Mouse (Mus musculus) adrenal gland, adult 8-10 months (tissue): Measurements from ENCODE around the gene Mvb12b. TPM values are rescaled to one million over a fixed set of nuclear protein-coding genes. Genes with fewer than 3 reads are reported as not detected.

Experiments
- DNase-seq: peaks from one replicate; pipeline ENCODE4 v3.0.0; 2022
- total RNA-seq, 4 experiments: library from RNA; stranded (reverse); gene quantifications; 2 replicates each; pipeline ENCODE4 v1.2.4; 2022

Mvb12b gene
- total RNA-seq, 4 experiments from 2014 or later, result 20.3 to 35.9 (median 24.1) TPM

- no peak for DNase-seq
These were observed 168.2 kb downstream of the Mvb12b start for GRCm38 (mm10) chr2:33719339-33720066.

- DNase-seq, result no peak
These were observed 169.2 kb downstream of the Mvb12b start for GRCm38 (mm10) chr2:33718561-33718960.

- no peak for DNase-seq
These were observed 169.9 kb downstream of the Mvb12b start for GRCm38 (mm10) chr2:33717821-33718351.

- DNase-seq, result no peak
These were observed 170.4 kb downstream of the Mvb12b start for GRCm38 (mm10) chr2:33717378-33717777.

GRCm38 (mm10) chr2:33716878-33717277 lies 170.9 kb downstream of the Mvb12b start:
- DNase-seq, result no peak

- DNase-seq, result no peak
These were observed 172.8 kb downstream of the Mvb12b start for GRCm38 (mm10) chr2:33714932-33715331.

- DNase-seq, result no peak
These were observed 174.0 kb downstream of the Mvb12b start for GRCm38 (mm10) chr2:33713580-33714260.

- no peak for DNase-seq
These were observed 174.9 kb downstream of the Mvb12b start for GRCm38 (mm10) chr2:33712811-33713210.

GRCm38 (mm10) chr2:33708831-33709230 lies 178.9 kb downstream of the Mvb12b start:
- no peak for DNase-seq

- DNase-seq, result no peak
These were observed 179.7 kb downstream of the Mvb12b start for GRCm38 (mm10) chr2:33708096-33708495.

GRCm38 (mm10) chr2:33706403-33706802 lies 181.3 kb downstream of the Mvb12b start:
- DNase-seq, result no peak

GRCm38 (mm10) chr2:33705687-33706320 lies 181.9 kb downstream of the Mvb12b start:
- no peak for DNase-seq

GRCm38 (mm10) chr2:33703286-33703685 lies 184.5 kb downstream of the Mvb12b start:
- no peak for DNase-seq

GRCm38 (mm10) chr2:33702705-33703104 lies 185.0 kb downstream of the Mvb12b start:
- DNase-seq, result peak; percentile 80

- DNase-seq, result no peak
These were observed 186.3 kb downstream of the Mvb12b start for GRCm38 (mm10) chr2:33701446-33701815.

GRCm38 (mm10) chr2:33700581-33701445 lies 186.9 kb downstream of the Mvb12b start:
- DNase-seq, result no peak

- no peak for DNase-seq
These were observed 188.8 kb downstream of the Mvb12b start for GRCm38 (mm10) chr2:33698898-33699297.

- DNase-seq, result no peak
These were observed 191.3 kb downstream of the Mvb12b start for GRCm38 (mm10) chr2:33696428-33696827.

- DNase-seq, result no peak
These were observed 193.8 kb downstream of the Mvb12b start for GRCm38 (mm10) chr2:33693931-33694330.

- DNase-seq, result no peak
These were observed 197.8 kb downstream of the Mvb12b start for GRCm38 (mm10) chr2:33689880-33690462.

GRCm38 (mm10) chr2:33689155-33689879 lies 198.4 kb downstream of the Mvb12b start:
- DNase-seq, result no peak
